Mouse (Mus musculus) stomach, postnatal 0 days (tissue): ENCODE data around the gene Nhsl2. TPM values are rescaled to one million over a fixed set of nuclear protein-coding genes. Genes with fewer than 3 reads are reported as not detected.
"Not testable (repeated sequence)": the region's sequence is repeated elsewhere in the genome, so short reads cannot be mapped to it uniquely, and the experiment has no call there.

Source experiments
- ATAC-seq: fragments of 200-750 bp; cut with Nextera tagmentation; 2 replicates; pipeline ENCODE4 v1.8.0; 2017; ENCODE audit not compliant: low FRiP score, low TSS enrichment
- DNase-seq: peaks from one replicate; pipeline ENCODE4 v3.0.0-alpha.2; 2016; ENCODE audit warnings: low spot score
- H3K27ac ChIP-seq: fragments of 300-500 bp; sonication (generic); replicated peaks from 2 replicates; pipeline ENCODE4 v1.5.1; 2014; ENCODE audit warnings: mild to moderate bottlenecking, control low read depth
- H3K27me3 ChIP-seq: fragments of 300-500 bp; sonication (generic); 2 replicates; pipeline ENCODE4 v1.6.1; 2014; ENCODE audit warnings: low read length; ENCODE audit not compliant: control insufficient read depth, insufficient read depth
- H3K36me3 ChIP-seq: fragments of 300-500 bp; sonication (generic); 2 replicates; pipeline ENCODE4 v1.6.1; 2014; ENCODE audit warnings: low read length, mixed read lengths; ENCODE audit not compliant: control insufficient read depth, insufficient read depth
- H3K4me1 ChIP-seq: fragments of 300-500 bp; sonication (generic); replicated peaks from 2 replicates; pipeline ENCODE4 v1.6.1; 2014; ENCODE audit warnings: antibody characterized with exemption; ENCODE audit not compliant: control insufficient read depth, insufficient read depth
- H3K4me2 ChIP-seq: fragments of 300-500 bp; sonication (generic); replicated peaks from 2 replicates; pipeline ENCODE4 v1.6.1; 2014; ENCODE audit warnings: low read depth, mild to moderate bottlenecking, control low read depth, moderate library complexity
- H3K4me3 ChIP-seq: fragments of 300-500 bp; sonication (generic); 2 replicates; pipeline ENCODE4 v1.5.1; 2014; ENCODE audit warnings: low read depth, low read length, control low read depth
- H3K9ac ChIP-seq: fragments of 300-500 bp; sonication (generic); 2 replicates; pipeline ENCODE4 v1.6.1; 2014; ENCODE audit warnings: mild to moderate bottlenecking, low read length, control low read depth, mixed read lengths
- H3K9me3 ChIP-seq: fragments of 300-500 bp; sonication (generic); 2 replicates; pipeline ENCODE4 v1.6.1; 2016; ENCODE audit warnings: low read length; ENCODE audit not compliant: control insufficient read depth
- CTCF ChIP-seq: IDR thresholded peaks from 2 replicates; pipeline ENCODE4 v1.5.1; 2016; ENCODE audit warnings: antibody characterized with exemption, low read depth, mild to moderate bottlenecking, moderate library complexity
- EP300 ChIP-seq: optimal IDR thresholded peaks from 2 replicates; pipeline ENCODE3; 2016; ENCODE audit warnings: antibody characterized with exemption
- WGBS: fragments of 180-500 bp; shearing (Covaris S2); extraction: QIAGEN DNeasy Blood & Tissue Kit; methylation state at CpG from one replicate; pipeline ENCODE4 v1.1.7; 2014; 5-methylcytosine and 5-hydroxymethylcytosine counted together
- polyA plus RNA-seq: library from polyadenylated mRNA; unstranded; fragments of >200 nt; fragmentation: Nextera tagmentation; extraction: Ambion mirVana; gene quantifications from 2 replicates; pipeline ENCODE4 v1.2.1, GENCODE M21; 2015

Nhsl2 gene
- polyA plus RNA-seq: 2.2 TPM in 2 replicates

GRCm38 (mm10) chrX:101849281-101849821 is at the start of gene Nhsl2:
Nhsl2 (plus strand) TSS chrX:101849385.
- H3K27me3 ChIP-seq: no peaks in the 10 kb centered on the region
- ATAC-seq (peak; percentile 69), DNase-seq (peak; percentile 44)
- WGBS: 18% methylated on average over 14 of the region's 58 CpGs
- no peaks in the 10 kb centered on the region for H3K4me1 ChIP-seq
- no peak within 1 kb of the TSS for H3K27ac ChIP-seq
- peak within 1 kb of the TSS; percentile 48 for H3K4me3 ChIP-seq
- H3K9me3 ChIP-seq: no peaks in the 10 kb centered on the region
- H3K36me3 ChIP-seq: no peaks in the 10 kb centered on the region
- H3K9ac ChIP-seq: peak within 1 kb of the TSS; percentile 55
- peak within 1 kb of the TSS; percentile 73 for H3K4me2 ChIP-seq
- TF ChIP-seq CTCF (no peak), EP300 (no peak)

DNA sequence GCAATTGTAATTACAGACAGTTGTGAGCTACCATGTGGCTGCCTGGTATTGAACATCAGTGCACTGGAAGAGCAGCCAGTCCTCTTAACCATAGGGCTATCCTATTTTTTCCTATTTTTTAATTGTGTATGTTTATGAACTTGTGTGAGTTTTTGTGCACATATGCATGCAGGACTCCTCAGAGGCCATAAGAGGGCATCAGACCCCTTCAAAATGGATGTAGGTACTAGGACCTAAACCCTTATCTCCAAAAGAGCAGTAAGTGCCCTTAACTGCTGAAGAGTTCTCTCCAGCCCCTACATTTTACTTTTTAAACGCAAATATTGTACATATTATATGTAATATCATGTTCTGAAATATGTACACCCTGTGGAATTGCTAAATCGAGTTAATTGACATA is 43.7 kb upstream of the Nhsl2 start:
- no peaks in the 10 kb centered on the region for H3K4me1 ChIP-seq
- H3K9me3 ChIP-seq: no peaks in the 10 kb centered on the region
- no peak overlapping the region for H3K27ac ChIP-seq
- H3K4me2 ChIP-seq: no peak overlapping the region
- H3K27me3 ChIP-seq: no peaks in the 10 kb centered on the region
- no peak overlapping the region for H3K4me3 ChIP-seq
- TF ChIP-seq CTCF (peak; percentile 73), EP300 (no peak)
- WGBS: 37% methylated on average over 2 of the region's 2 CpGs
- H3K9ac ChIP-seq: no peak overlapping the region
- DNase-seq: no peak
- no peak for ATAC-seq
- H3K36me3 ChIP-seq: no peaks in the 10 kb centered on the region

GRCm38 (mm10) chrX:101811750-101812149 is 37.4 kb upstream of the Nhsl2 start:
- Histone ChIP-seq H3K4me2 (no peak overlapping the region), H3K4me1 (no peaks in the 10 kb centered on the region), H3K27me3 (no peaks in the 10 kb centered on the region), H3K27ac (no peak overlapping the region), H3K36me3 (no peaks in the 10 kb centered on the region), H3K9me3 (no peaks in the 10 kb centered on the region), H3K4me3 (no peak overlapping the region), H3K9ac (no peak overlapping the region)
- 49% methylated on average over 3 of the region's 3 CpGs for WGBS
- TF ChIP-seq CTCF: no peak
- TF ChIP-seq EP300: no peak
- ATAC-seq (no peak), DNase-seq (no peak)

- no peaks in the 10 kb centered on the region for H3K27me3 ChIP-seq
- H3K4me2 ChIP-seq: no peak overlapping the region
- DNase-seq: no peak
- no peaks in the 10 kb centered on the region for H3K36me3 ChIP-seq
- H3K4me3 ChIP-seq: no peak overlapping the region
- H3K9ac ChIP-seq: no peak overlapping the region
- H3K9me3 ChIP-seq: no peaks in the 10 kb centered on the region
- TF ChIP-seq CTCF (peak; percentile 65), EP300 (no peak)
- no peak overlapping the region for H3K27ac ChIP-seq
- ATAC-seq: no peak
- WGBS: 33% methylated on average over 1 of the region's 1 CpGs
- no peaks in the 10 kb centered on the region for H3K4me1 ChIP-seq
Observed at GRCm38 (mm10) chrX:101819163-101819562, 30.0 kb upstream of the Nhsl2 start.

GRCm38 (mm10) chrX:101819980-101820379 is 29.2 kb upstream of the Nhsl2 start:
- not testable (repeated sequence) for H3K4me2 ChIP-seq, ATAC-seq, H3K36me3 ChIP-seq, H3K9ac ChIP-seq, H3K27ac ChIP-seq, H3K4me1 ChIP-seq, H3K4me3 ChIP-seq, H3K9me3 ChIP-seq, H3K27me3 ChIP-seq, DNase-seq

GRCm38 (mm10) chrX:101847191-101847795 is 1.9 kb upstream of the Nhsl2 start:
- H3K27me3 ChIP-seq: no peaks in the 10 kb centered on the region
- H3K4me3 ChIP-seq: no peak overlapping the region
- peak; percentile 14 for DNase-seq
- no peaks in the 10 kb centered on the region for H3K36me3 ChIP-seq
- H3K4me1 ChIP-seq: no peaks in the 10 kb centered on the region
- no peak overlapping the region for H3K4me2 ChIP-seq
- H3K9me3 ChIP-seq: no peaks in the 10 kb centered on the region
- TF ChIP-seq EP300: no peak
- no peak for TF ChIP-seq CTCF
- no peak overlapping the region for H3K27ac ChIP-seq
- WGBS: 55% methylated on average over 5 of the region's 5 CpGs
- no peak for ATAC-seq
- H3K9ac ChIP-seq: no peak overlapping the region
